Mouse (Mus musculus) thymus, postnatal 36 days (tissue): ENCODE data around the gene Ptrhd1.
A peak's percentile ranks its signal among the peaks of the same experiment; 100 is the strongest.
"Not testable (repeated sequence)": the region's sequence is repeated elsewhere in the genome, so short reads cannot be mapped to it uniquely, and the experiment has no call there.

Source experiments
- DNase-seq, 2 experiments: peaks; one replicate each; pipeline ENCODE4 v3.0.0; 2022; ENCODE audit warnings: mixed read lengths in 2 of 2

Gene Ptrhd1

GRCm38 (mm10) chr12:4233572-4234508 lies at the start of gene Ptrhd1, which contains the start of gene Cenpo:
Gene Ptrhd1 (plus strand): TSS chr12:4234027.
Gene Cenpo (minus strand): TSS chr12:4234294.
- DNase-seq: peak; percentile 94 to 95

- DNase-seq: no peak
Observed at GRCm38 (mm10) chr12:4184648-4185047, 49.2 kb upstream of the Ptrhd1 start.

- no peak for DNase-seq
Observed at GRCm38 (mm10) chr12:4188171-4189059, 45.4 kb upstream of the Ptrhd1 start.

- DNase-seq: peak; percentile 57 to 68
Observed at GRCm38 (mm10) chr12:4189060-4189447, 44.8 kb upstream of the Ptrhd1 start.

- DNase-seq: no peak
Observed at GRCm38 (mm10) chr12:4192514-4192913, 41.3 kb upstream of the Ptrhd1 start.

GRCm38 (mm10) chr12:4193025-4193740 lies 40.6 kb upstream of the Ptrhd1 start:
- no peak for DNase-seq

- DNase-seq: no peak
Observed at GRCm38 (mm10) chr12:4194643-4195042, 39.2 kb upstream of the Ptrhd1 start.

- DNase-seq: no peak
Observed at GRCm38 (mm10) chr12:4198702-4199101, 35.1 kb upstream of the Ptrhd1 start.

GRCm38 (mm10) chr12:4199271-4199670 lies 34.6 kb upstream of the Ptrhd1 start:
- no peak for DNase-seq

GRCm38 (mm10) chr12:4201454-4202200 lies 32.2 kb upstream of the Ptrhd1 start:
- no peak for DNase-seq

- DNase-seq: no peak
Observed at GRCm38 (mm10) chr12:4202206-4202605, 31.6 kb upstream of the Ptrhd1 start.

GRCm38 (mm10) chr12:4206106-4206505 lies 27.7 kb upstream of the Ptrhd1 start:
- DNase-seq: no peak

GRCm38 (mm10) chr12:4208405-4209133 lies 25.3 kb upstream of the Ptrhd1 start:
- DNase-seq: peak; percentile 42 to 43

GRCm38 (mm10) chr12:4209196-4209595 lies 24.6 kb upstream of the Ptrhd1 start:
- no peak for DNase-seq

- no peak for DNase-seq
Observed at GRCm38 (mm10) chr12:4211174-4211573, 22.7 kb upstream of the Ptrhd1 start.

GRCm38 (mm10) chr12:4212908-4213307 lies 20.9 kb upstream of the Ptrhd1 start:
- DNase-seq: no peak

GRCm38 (mm10) chr12:4230156-4230555 lies 3.7 kb upstream of the Ptrhd1 start:
- DNase-seq: no peak

GRCm38 (mm10) chr12:4232777-4233176 lies 1.1 kb upstream of the Ptrhd1 start:
- no peak for DNase-seq

GRCm38 (mm10) chr12:4237481-4237880 lies 3.7 kb downstream of the Ptrhd1 start:
- DNase-seq: no peak

- not testable (repeated sequence) for DNase-seq
Observed at GRCm38 (mm10) chr12:4240281-4240680, 6.5 kb downstream of the Ptrhd1 start.

- no peak for DNase-seq
Observed at GRCm38 (mm10) chr12:4243805-4244204, 10.0 kb downstream of the Ptrhd1 start.
